Mouse (Mus musculus) frontal cortex, adult 2 months (tissue): ENCODE results near the gene Lyzl4. TPM values are rescaled to one million over a fixed set of nuclear protein-coding genes. Genes with fewer than 3 reads are reported as not detected.
"Not testable (repeated sequence)": the region's sequence is repeated elsewhere in the genome, so short reads cannot be mapped to it uniquely, and the experiment has no call there.

ENCODE experiments used
- DNase-seq, 2 experiments: peaks; one replicate each; pipeline ENCODE4 v3.0.0; 2022; ENCODE audit warnings: low spot score in 1 of 2; ENCODE audit errors: extremely low spot score in 1 of 2
- polyA plus RNA-seq: library from polyadenylated mRNA; depleted of rRNA; stranded (reverse); fragments of >200 nt; gene quantifications from 2 replicates; pipeline ENCODE4 v1.2.3, GENCODE M21; 2012

The Lyzl4 gene
- polyA plus RNA-seq, 1 experiment, result 0.54 TPM

DNA sequence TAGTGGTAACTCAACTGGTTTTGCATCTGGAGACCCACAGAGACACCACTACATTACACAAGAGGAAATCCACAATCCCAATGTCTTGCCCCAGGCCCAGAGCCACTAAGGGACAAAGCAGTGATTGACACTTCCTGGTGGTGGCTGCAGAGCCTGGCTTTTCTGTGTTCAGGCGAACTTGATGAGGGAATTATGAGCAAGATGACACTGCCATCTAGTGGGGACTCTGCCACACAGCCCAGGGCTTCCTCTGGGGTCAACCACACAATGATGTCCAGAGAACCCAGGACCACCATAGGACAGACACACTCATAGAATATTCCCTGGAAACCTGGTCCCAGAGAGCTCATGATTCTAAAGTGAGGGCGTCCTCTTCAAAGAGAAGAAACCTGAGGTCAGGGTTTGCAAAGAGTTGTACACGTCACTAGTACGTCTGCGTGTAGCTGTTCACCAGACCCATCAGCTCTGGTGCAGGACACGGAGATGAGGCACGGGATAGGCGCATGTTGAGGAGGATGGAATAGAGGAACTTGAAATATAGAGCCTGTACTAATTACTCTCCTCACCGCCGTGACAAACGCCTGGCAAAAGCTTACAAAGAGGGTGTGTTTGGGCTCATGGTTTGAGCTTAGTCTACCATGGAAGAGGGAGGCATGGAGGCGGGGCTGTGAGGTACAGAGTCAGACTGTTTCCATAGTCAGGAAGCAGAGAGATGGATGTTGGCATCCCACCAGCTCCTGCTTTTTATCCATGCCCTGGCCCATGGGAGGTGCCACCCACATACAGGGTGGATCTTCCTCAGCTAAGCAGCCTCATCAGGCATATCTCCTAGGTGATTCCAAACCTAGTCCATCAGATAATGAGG is 36.2 kb downstream of the Lyzl4 start:
- peak; percentile 61 to 91 for DNase-seq

DNA sequence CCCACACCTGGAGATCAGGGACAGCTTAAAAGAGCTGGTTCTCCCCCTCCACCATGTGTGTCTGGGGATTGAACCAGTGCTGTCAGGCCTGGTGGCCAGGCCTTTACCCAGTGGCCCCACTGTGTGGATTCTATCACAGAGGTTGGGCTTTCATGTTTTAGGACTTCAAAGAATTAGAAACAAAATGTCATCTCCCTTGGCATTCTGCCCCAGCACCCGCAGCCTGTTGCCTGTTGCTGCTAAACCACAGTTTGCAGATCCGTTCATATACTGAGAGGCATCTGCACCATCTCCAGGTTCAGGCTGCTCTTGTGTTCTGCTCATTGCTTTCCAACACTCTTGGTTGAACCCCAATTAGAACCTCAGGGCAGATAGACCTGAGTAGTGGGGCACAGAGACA is 39.5 kb downstream of the Lyzl4 start:
- no peak for DNase-seq

DNA sequence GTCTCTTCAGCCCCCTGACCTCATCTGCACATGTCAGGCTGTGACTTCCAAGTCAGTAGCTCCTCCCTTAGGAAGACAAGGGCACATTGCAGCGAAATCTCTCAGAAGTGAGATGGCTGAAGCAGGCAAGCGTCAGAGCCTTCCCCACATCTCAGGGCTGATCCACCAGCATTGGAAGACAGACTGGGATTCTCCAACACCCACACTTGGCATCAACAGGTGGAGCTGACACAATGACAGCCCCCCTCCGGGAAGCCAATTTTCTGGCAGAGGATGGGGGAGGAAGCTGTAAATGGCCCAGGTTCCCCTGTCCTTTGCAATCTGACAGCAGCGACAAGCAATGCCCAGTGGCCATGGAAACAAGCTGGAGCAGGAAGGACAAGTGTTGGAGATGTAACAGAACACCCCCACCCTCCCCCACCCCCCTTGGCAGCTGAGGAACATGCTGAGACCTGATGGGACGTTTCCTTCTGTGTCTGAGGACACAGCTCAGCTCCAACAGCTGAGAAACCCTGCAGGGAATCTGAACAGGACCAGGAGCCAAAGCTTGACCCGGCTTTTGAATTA is 41.0 kb downstream of the Lyzl4 start:
- peak; percentile 55 to 72 for DNase-seq

DNA sequence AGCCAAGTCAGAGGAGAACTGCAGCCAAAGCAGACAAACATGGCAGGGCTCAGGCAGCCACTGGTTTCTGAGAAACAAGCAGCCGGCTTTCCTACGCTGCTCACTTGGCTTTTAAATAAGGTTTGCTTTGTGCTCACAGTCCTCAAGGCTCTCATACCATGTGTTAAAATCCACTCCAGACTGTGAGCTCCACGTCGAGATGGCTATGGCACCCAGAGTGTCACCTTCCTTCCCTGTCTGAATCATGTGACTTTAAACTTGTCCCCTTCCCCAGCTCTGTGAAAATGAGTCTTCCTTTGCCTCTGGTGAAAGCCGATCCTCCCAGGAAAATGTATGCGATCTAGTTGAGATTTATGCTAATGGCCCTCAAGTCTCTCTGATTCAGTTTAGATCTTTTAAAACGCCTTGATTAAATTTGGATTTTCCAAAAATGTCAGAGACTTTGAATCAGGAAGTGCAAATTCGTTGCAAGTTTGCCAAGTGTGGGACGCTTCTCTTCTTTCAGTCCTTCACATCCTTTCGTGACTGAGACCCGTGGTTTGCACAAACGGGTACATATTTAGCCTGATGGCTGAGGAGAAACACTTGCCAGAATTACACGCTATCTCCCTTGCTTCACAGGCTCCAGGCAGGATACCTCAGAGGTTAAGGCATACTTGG is 41.6 kb downstream of the Lyzl4 start:
- peak; percentile 67 to 84 for DNase-seq

DNA sequence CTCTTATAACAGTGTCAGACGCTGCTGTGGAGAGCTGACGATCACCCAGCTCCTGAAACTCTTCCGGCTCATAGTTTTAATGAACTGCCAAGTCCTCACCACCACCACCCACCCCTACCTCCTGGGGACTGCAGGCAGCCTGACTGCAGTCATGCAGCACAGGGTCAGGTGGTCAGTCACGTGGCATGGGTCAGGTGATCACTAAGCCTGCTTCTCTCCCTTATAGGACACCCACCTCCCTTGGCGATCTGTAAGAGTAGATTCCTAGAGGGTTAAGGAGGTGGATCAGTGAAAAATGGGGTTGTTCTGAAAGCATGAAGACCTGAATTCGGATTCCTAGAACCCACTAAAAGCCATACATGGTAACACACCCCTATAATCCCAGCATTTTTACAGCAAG is 42.3 kb downstream of the Lyzl4 start:
- peak in 1 of 2 experiments; percentile 20 for DNase-seq

DNA sequence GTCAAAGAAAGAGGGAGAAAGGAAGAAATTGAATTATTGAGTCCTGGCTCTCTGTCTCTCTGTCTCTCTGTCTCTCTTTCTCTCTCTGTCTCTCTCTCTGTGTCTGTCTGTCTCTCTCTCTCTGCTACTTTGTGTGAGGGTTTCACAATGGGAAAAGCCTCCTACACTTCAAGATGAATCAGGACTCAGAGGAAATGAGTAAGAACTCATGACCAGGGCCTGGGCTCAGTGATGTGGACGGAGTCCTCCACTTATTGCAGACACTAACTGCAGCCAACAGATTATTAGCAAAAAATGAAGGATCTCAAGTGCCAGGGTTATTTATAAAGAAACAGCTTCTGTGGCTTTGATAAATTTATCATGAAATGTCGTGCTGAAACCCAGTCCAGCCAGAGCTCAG is 43.8 kb downstream of the Lyzl4 start:
- DNase-seq, result no peak

DNA sequence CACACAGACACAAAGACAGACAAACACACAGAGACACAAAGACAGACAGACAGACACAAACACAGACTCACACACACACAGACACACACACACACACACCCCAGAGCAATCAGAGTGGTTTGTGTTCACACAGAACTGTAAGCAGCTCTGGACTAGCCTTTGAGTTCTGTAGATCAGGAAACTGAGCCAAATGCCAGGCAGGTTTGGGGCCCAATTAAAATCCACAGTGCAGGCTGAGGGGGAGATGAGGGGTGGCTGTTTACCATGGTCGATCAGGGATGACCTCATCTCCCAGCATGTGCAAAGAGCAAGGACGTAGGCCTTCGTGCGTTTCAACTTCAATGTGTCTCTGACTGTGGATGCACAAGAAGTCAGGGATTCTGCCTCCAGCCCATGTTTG is 47.1 kb downstream of the Lyzl4 start:
- no peak for DNase-seq

DNA sequence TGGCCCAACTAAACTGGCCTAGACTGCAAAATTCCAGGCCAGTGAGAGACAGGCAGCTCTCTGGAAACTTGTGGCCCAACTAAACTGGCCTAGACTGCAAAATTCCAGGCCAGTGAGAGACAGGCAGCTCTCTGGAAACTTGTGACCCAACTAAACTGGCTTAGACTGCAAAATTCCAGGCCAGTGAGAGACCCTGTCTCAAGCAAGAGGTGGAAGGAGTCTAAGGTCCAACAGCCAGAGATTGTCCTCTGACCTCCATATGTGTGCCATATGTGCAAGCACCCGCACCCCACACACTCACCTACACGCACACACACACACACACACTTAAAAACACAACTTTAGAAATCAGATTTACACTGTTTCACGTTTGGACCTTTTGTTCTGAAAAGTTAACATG is 48.1 kb downstream of the Lyzl4 start:
- DNase-seq, result not testable (repeated sequence)

DNA sequence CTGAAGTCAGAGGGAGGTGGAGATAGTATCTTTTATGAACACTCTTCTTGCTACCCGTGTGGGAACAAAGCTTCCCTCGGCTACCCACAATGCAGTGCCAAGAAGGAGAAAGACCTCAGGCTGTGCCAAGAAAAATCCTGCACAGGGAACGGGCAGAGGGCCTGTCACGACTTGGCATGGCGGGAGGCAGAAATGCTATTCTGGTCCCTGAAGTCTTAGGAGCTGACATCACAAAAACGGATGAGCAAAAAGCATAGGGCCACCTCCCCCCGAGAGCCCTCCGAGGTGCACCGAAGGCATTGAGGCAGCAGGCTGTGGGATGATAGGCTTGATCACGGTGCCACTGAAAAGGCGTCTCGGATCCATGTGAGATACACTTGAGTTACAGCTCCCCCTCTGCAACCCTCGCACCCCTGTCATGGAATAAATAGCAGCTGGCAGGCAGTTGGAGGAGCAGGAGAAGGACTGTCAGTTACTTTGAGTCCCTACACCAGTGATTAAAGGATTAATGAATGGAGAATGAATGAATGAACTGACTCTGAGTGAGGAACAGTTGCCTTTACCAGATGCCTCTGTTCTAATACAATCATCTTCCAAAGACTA is 48.8 kb downstream of the Lyzl4 start:
- DNase-seq, result peak; percentile 27 to 57

DNA sequence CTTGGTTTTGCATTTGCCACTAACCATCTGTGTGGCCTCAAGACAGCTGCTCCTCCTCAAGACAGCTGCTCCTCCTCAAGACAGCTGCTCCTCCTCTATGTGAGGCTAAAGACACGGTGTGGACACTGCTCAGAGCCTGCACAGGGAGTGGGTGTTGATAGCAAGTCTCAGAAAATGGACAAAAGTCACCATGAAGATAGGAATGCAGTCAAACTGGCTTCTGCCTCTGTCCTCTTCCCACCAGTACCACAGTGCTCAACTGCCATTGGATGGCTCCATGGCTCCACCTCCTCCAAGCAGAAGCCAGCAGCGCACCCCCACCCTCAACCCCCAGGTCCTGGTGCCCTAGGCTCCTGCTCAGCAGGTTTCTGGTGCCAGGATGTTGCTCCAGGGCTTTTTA is 52.4 kb downstream of the Lyzl4 start:
- no peak for DNase-seq

DNA sequence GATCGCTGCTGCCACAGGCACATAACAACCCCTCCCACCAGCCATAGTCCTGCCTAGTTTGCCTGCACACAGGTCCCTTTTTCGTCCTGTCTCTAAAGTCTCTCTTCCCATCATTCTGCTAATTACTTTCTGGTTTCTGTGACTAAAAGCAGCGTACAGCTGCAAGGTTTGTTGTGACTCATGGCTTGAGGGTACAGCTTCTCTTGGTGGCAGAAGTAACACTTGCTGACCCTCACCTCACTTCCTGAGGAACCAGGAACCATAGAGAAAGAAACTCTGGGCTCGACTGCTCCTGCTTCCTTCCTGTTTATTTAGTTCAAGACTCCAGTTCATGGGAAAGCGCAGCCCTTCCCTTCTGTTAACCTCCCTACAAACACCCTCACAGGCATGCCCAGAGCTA is 67.5 kb downstream of the Lyzl4 start:
- DNase-seq, result no peak

DNA sequence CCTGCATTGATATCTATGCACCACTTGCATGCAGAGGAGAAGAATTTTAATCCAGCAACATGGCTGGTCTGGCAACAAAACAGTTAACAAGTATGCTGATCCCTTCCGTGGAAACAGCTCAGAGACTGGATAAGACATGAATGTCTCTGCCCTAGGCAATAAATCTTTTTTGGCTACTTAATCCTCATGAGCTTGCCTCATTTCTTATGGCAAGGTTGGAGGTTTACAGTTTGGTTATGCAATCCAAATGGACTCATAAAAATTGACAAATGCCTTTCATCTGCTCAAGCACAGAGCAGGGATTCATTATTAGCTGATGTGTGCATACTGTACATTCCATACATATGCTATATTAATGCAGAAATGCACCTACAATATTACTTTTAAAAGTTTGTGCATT is 73.4 kb downstream of the Lyzl4 start:
- DNase-seq, result no peak

DNA sequence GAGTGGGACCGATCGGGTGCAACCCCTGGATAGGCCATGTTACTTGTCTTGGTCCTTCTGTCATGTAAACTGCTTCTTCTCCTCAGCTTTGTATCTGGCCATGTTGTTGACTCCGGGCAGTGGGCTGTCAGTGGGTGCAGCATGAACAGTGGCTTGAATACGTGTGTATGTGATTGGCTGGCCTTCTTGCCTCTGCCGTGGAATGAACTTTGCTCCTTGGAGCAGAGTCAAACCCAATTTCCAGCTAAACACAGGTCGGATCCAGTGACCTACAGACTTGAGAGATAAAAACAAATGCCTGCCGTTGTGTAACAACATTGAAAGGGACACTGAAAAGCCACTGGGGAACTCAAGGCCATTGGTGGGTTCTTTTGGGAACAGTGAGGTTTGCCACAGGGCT is 75.5 kb downstream of the Lyzl4 start:
- no peak for DNase-seq

DNA sequence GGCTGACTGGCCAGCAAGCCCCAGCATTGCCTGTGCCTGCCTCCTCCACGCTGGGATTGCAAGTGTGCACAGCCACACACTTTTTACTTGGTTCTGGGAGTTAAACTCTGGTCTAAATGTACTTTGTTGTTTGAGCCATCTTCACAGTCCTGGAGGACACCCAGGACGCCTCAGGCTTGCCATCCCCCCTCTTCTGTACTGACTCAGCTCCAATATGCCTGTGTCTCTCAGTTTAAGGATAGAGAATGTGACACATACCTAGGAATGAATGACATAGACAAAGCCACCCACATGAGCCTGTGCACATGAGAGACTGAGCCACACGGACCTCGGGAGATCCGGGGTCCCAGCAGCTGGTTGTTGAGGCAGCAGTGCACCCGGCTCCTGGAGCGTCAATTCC is 78.6 kb downstream of the Lyzl4 start:
- DNase-seq, result no peak

DNA sequence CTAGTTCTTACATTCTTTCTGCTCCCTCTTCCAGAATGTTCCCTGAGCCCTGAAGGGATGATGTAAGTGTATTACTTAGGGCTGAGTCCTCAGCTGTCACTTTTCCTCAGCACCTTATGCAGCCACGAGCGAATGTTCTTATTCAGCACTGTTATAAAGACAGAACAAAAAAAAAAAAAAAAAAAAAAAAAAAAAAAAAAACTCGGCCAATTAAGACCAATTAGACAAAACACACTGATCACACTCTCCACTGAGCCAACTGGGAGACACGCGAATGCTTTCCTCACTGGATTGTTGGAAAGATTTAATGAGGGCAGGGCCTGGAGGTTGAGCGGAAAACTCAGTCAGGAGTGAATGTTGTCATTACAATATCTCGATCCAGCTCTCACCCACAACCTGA is 81.4 kb downstream of the Lyzl4 start:
- no peak for DNase-seq

DNA sequence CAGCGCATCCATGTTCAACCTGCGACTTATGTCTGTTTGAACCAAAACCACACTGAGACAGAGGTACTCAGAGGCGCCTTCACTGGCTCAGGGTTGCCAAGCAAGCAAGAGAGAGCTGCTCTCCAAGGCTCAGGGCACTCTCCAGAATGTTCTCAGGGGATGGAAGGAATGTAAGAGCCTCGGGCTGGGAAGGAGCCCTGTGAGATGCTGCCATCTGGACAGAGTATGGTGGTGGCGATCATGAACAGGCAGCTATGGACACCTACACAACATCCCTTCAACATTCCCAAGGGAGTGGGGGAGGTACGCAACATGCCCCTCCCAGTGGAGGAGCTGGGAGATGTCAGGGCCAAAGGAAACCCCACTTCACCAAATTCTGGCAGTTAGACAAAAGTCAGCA is 83.7 kb downstream of the Lyzl4 start:
- DNase-seq, result peak in 1 of 2 experiments; percentile 18

DNA sequence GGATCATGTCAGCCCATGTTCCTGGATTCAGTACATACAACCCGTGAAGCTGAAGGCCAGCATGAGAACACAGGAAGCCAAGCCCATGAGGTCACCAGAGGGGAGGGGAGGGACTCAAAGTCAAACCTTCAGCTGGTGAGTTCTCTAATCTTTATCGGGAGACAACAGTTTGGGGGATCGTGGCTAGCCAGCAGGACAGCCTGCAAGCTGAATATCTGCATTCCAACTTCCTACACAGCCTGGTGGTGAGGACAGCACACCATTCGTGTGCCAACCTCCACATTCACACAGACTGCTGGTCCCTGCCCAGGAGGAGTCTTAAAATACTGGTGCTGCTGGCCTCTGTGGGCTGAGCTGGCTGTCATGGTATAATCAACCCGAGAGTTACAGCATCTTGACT is 85.0 kb downstream of the Lyzl4 start:
- peak; percentile 68 for DNase-seq

DNA sequence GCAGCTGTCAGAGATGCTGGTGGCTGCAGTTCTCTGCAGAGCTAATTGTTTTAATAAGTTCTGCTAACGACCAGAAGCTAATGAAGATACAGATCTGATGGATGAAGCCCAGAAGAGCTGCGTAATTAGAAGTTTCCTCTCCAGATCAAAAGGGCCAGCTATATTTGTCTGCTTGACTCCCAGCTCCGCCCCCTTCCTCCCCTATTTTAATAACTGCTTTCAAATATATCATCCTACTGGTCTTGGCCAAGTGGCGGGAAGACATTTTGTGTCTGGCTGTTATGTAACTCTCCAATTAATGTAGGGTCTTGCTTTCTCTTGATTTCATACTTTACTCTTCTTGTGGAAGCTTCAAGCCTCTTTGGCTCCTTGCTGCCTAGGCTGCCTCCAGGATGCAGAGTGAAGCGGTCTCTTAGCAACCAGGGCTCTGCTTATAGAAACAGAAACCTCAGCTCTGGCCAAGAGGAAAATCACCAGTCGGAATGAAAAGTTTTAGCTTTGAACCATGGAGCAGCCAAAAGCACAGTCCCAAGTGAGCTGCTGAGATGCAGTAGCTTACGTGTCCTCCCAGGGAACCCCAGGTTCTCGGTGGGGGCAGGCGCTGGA is 86.4 kb downstream of the Lyzl4 start:
- DNase-seq, result peak; percentile 79 to 84

DNA sequence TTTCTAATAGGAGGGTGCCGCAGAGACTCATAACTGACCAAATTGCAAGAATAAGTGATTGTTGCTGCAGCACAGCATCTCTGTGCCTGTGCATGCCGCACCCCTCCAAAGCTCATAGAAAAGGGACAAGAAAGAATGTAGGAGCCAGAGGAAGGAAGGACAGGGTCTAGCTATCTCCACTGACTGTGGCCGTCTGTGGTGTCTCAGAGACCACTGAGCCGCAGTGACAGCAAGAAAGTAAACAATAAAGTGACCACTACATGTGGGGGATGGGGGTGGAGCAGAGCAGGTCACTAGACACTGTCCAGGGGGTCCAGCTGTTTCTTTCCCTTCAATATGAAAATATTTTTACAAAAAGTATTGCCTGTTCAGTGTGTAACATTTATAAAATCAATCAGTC is 88.3 kb downstream of the Lyzl4 start:
- no peak for DNase-seq

DNA sequence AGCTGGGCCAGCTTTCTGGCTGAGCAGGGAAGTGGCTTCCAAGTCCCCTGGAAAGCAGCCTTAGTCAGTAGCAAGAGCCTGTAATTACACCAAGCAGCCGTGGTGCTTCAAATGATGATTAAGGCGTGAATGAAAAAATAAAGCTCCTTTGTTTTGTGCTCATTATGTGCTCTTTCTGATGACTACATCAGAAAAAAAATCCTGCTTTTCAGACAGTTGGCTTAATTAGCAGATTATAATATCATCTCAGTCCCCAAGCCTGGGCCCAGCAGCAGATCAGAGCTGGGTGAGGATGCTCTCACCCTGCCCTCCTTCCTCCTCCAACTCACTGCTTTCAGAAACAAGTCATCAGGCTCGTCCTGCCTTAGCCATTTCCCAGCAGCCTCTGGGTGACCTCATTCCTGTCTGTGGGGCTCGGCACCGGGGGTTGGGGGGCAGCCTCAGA is 91.5 kb downstream of the Lyzl4 start:
- DNase-seq, result peak in 1 of 2 experiments; percentile 45

DNA sequence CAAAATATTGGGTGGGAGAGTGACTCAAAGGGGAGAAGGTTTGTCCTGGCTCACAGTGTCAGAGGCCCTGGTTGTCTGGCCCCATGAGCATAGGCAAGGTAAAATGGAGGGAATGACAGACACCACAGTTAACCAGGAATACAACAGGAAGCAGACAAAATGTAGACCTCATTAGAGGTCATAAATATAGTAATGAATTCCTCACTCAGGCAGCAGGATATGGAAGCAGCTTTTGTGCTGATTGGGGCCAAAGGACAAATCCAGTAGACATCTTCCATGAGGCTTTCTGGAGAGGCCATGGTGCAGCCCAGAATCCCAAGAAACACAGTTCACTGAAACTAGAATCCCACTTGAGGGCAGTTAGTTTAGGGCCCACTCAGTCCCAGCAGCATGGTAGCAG is 92.5 kb downstream of the Lyzl4 start:
- DNase-seq, result no peak
